Mouse (Mus musculus): ENCODE results near the gene Dstyk.

The Dstyk gene

DNA sequence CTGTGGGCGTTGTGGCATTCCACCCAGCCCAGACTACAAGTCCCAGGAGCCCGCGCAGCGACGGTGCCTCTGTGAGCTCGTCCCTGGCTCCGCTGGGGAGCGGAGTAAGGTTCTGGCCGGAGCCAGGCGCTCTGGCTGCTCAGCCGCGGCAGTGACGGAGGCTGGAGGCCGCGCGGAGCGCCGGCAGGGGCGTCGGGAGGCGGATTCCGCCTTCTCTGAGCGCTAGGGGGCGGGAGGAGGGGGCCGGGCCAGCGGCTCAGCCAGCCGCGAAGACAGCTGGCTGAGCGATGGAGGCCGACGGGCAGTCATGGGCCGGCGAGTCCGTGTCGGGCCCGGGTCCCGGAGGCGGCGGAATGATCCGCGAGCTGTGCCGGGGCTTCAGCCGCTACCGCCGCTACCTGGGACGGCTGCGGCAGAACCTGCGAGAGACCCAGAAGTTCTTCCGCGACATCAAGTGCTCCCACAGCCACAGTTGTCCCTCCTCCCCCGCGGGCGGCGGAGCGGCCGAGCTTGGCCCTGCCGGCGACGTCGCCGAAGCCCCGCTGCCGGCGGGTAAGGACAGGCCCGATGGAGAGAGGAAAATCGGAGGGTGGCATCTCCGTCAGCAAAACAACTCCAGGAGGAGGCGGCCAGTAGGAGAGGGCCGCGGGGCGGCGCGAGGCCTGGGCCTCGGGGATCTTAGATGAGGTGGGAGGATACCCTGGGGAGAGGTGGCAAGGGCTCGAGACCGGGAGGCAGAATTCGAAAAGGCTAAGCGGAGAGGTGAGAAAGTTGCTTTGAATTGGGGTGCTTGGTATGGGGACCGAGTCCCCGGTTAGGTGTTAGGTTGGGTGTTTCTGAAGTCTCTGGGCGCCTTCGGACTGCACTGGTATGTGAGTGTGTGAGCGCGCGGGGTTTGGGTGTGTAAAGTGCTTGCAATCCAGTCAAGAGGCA lies at the start of gene Dstyk:
Gene Dstyk (plus strand): TSS at position 237 of the 933 bp plus-strand sequence.
- DNase-seq = peak; percentile 92

DNA sequence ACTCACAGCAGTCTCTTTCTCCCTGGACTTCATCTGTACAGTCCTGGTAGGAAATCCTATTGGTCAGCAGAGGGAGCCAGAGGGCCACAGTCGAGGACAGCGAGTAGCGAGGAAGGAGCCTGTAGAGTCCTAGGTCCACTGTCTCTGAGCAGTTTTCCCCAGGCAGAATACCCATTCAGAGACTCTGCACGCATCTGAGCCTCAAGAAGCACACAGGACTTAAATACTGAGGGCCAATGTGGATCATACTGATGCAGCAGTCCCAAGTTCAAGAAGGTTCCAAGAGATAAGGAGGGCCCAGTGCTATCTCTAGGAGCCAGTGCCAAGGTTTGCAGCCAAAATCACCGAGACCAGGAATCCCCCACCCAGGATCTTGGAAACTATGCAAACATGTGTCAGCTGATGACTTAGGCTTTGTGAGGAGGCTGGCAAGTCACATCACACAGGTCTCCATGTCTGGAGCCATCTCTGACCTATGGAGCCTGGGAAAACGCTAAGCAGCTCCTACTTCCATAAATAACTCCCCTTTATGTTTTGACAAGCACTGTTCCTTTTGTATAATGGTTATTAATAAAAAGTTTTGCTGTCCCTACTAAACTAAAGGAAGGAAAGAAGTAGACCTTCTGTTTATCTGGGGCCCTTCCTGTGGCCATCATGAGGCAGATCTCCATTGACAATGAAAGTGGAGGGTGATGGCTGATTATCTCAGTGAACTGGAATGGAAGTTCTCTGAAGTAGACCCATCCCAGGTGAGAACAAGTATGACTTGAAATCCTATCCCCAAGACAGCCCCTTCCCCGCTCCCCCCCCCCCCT lies 49.5 kb upstream of the Dstyk start:
- peak; percentile 85 for DNase-seq

DNA sequence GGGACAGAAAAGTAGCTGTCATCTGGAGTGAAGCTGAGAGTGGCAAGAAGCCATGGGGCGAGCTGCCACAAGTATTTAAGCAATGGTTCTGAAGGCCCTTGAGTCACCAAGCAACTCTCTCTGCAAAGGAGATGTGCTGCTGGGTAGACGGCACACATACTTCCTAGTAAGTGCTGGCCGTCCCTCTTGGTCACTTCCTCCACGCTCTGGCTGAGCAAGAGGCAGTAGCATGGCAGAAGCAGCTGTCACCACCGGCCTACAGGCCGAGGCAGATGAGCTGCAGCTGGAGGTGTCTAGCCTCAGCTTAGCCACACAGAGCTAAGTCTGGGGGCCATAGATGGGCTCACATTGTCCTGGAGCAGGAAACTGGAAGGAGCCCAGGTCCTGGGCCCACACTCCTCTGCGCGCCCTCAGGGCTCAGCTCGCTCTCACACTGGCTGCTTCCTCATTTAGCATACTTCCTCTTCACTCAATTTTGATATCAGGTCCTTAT lies 46.6 kb upstream of the Dstyk start:
- no peak for DNase-seq

DNA sequence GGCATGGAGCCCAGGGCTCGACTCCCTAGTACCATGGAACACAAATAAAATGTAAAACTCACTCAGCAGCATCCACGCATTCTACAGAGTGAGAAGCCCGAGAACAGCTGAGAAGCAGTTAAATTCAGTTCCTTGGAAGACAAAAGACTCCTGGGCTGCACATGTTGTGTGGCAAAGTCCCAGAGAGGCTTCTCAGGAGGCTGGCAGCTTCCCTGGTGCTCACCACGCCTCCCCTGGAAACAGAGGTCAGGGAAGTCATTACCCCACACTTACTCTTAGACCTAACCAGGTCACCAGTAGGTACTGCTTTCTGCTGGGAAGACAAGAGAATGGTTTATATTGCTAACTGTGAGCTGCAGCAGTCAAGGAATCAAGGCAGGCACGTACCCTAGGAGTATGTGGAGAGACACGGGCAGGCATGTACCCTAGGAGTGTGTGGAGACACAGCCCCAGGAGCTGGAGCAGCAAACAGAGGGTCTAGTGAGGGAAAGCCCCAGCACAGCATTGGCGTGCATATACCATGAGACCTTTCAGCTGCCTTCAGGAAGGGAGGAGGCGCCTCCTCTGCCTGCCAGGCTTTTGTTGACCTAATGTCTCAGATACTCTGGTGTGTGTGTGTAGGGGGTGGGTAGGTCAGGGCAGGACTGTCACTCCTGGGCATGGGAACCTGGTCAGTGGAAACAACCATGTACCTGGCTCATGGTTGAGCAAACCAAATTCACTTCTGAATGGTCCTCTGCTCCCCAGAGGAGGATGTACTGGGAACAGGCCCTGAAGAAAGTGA lies 45.9 kb upstream of the Dstyk start:
- no peak for DNase-seq

DNA sequence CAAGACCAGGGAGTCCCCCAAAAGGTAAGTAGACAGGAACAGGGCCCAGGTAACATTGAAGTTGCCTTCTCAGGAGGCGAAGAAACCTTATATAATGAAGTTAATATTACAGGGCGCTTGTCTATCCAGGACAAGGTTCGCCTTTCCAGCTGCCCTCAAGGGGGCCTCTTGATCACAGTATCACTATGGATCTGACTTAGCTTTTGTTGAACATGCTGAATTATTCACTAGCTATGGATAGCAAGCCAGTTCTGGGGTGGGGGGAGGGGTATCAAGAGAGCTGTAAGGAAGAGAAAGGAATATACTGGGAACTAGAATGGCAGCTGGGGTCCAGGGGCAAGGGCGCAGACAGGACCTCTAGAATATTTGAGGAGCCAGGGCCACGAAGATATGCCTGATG lies 45.0 kb upstream of the Dstyk start:
- DNase-seq = no peak

DNA sequence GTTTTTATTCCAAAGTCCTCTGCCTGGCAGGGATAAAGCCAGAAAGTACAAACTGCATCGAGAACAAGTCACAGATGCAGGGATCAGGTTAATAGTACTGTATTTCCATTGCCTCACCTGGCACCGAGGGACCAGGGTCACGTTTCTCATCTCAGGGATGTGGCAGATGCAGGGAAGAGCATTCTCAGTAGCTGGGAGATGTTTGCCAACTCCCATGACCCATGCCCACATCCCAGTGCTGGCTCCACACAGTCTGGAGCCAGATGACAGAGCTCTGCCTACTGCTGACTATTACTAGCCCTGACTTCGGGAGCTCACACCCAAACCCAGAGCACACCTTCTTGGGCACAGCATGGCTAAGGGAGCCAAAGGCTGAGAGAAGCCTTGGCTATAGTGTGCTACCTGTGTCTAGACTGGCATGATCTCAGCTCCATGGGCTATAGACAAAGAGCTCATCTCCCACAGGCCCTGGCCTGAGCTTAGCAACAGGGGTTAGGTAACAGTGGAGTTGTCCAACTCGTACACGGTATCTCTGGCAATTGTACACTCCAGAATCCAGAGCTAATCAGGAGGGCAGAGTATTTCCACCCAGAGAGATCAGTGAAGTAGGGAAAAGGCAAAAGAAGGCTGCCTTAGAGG lies 44.3 kb upstream of the Dstyk start:
- no peak for DNase-seq

DNA sequence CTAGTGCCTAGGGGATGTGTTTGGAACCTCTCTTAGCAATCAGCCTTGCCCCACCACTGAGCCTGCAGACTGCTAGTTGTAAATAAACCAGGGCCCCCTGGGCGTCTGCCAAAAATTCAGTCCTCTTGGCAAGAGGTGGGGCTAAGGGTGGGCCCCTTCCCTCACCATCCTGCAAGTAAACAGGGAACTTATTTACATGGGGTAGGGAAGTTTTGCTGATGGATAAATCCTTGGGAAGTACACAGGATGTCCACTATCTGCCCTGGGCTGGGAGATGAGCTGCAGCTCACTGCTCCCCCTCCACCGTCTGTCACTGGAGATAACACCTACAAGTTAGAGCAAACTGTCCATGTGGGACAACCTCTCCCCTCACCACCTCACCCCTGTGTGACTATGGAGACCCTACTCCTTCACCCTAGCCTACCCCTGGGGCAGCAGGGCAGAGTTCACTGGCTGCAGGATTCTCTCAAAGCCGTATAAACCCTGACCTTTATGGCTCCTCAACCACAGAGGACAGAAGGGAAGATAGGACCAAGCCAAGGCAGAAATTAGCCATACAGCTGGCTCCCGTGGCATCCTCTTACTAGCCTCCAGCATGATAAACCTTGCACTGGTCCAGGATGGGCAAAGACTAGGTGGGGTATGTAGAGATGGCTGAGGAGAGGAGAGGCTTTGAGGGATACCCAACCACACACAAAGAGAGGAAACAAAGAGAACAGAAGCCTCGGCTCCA lies 43.0 kb upstream of the Dstyk start:
- no peak for DNase-seq

DNA sequence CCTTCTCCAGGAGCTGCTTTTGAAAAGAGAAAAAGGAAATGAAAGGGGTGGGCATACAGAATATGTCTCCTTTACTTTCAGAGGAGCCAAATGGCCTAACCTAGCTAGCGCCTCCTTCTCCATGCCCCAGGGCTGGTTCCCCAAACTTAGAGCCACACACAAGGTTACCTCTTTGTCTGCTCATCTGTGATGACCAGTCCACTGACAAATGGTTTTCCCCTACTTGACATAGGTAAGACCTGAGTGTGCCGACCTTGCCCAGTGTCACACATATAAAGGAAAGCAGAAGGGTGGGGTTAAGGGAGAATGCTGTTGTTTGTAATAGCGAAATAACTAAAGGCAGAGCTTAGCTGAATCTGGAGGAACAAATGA lies 42.5 kb upstream of the Dstyk start:
- no peak for DNase-seq

DNA sequence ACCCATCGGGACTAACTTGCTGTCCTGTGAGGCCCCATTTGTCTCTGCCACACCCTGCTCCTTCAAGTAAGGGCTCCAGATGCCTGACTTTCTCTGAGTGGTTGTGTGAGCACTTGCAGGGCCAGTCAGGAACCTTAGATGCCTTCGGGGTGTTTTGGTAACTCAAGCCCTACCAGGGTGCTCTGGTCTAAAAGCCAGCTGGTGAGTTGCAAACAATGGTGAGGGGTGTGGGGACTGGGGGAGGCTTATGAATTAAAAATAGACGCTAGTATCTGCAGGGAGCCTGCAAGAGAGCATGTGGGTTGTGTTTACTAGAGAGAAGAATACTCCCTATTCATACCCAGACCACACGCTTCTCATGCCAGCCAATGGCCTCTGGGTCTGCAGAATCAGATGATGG lies 42.1 kb upstream of the Dstyk start:
- no peak for DNase-seq

DNA sequence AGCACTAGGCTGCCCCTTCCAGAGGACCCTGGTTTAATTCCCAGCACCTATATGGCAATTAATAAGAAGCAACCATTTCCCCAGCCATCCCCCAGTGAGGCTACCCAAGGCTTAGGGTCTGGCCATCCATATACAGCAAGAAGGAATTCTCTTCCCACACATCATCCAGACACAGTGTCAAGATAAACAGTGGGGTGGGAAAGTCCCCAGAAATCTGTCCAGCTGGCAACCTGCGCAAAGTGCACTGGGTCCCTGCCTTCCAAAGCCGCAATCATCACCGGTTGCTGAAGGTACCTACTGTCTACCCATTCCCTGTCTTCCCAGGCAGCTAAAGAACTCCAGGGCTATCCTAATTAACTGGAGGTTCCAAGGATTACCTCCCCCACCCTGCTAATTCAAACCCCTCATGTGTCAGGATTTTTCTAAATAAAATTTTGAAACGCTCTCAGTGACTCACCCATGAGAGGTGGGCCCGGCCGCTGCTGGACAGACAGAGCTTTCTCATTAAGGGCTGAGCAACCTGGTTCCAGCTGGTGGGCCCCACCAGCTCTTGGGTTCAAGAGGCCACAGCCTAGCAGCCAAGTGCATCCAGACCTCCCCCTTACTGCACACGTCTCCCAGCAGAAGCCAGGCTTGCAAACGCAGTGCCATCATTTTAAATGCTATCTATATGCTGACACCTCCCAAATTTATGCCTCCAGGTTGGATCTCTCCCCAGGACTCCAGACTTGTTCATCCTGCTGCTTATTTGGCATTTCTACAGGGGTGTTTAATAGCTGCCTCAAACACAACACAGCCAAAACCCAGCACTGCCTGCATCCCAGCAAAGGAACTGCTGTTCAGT lies 40.9 kb upstream of the Dstyk start:
- no peak for DNase-seq

DNA sequence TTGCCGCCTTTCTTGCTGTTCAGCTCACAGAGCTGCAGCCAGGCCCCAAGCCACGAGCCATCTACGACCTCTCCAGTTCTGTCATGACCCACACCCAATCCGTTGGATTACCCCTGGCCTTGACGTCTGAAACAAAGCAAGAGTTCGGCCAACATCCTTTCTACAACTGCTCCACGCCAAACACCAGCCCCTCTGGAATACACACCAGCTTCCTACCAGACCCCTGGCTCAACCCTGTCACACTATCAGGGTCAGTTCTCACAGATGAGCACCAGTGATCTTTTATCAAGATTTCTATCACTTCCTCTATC lies 40.3 kb upstream of the Dstyk start:
- DNase-seq = no peak

DNA sequence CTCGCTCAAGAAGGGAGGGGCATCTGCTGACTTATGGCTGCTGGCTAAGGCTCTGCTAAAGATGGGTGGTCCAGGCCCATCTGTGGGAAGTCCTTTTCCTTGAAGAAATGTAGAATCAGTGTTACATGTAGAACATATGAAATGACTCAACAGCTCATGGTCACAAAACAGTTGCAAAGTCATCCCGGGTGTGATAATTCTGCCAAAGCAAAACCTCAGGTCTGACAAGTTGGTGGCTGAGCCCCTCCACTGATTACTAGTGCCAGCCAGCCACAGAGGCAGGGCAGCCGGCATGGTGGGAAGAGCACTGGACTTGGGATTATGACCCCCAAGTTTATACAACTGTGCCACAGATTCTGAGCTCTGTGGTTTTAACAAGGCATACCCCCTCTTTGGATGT lies 39.5 kb upstream of the Dstyk start:
- no peak for DNase-seq

DNA sequence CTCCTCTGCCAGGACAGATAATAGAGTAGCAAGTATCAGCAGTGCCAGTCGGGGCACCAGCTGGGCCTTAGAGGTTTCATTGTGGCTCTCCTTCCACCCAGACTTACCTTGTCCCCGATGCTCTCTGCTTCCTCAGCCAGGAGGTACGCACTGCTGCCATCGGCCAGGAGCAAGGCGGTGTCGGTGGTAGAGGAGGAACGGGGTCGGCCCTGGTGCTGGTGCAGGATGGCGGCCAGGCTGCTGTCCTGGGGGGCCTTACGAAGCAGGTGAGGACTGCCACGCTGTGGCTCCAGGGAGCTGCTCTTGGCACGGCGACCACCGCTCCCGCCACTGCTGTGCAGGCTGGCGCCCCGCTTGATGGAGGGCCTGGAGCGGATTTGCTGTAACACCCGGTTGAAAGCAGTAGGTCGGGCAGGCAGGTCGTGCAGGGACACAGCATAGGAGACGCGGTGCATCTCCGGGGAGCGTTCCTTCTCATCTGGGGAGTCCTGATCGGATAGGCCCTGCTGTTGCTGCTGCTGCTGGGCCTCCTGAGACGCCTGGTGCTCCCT lies 36.7 kb upstream of the Dstyk start:
- DNase-seq = no peak

DNA sequence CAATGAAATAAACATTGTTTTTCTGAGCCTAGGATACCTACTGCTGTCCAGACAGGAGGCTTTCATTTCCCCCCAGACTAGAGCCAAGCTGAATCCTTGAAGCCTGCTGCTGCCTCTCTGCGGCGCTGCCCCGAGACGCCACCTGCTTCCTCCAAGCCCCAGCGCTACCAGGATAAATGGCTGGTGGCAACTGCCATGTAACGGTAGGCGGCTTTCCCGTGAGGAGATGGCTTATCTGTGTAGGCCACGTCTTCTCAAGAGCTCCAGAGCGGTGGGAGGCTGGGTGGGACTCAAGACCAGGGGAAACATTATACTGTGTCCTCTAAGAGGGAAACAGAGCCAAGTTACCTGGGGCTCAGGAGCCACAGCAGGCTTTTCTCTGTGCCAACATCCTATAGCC lies 35.4 kb upstream of the Dstyk start:
- DNase-seq = no peak

DNA sequence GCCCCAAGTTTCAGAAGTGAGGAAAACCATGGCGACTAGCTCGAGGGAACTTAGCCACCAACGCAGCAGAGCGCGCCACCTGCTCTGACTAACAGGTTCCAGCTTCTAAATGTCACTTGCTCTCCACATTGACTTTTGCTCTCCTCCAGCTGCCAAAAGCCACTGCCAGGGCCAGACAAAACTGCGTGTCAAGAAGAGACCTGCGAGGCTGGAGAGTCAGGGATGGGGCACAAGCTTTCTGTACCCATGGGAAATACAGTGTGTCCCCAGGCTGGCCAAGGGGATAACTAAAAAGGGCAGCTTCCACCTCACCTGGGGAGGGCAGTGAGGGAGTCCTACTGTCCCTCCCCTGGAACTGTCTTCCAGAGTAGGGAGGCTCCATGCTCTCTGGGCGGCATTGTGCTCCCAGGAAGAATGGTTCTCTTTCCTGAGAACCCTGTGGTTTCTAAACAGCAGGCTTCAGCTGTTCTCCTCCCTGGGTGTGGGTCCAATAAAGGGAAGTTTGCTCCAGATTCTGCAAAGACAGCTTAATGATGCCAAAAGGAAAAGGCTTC lies 33.3 kb upstream of the Dstyk start:
- DNase-seq = no peak

DNA sequence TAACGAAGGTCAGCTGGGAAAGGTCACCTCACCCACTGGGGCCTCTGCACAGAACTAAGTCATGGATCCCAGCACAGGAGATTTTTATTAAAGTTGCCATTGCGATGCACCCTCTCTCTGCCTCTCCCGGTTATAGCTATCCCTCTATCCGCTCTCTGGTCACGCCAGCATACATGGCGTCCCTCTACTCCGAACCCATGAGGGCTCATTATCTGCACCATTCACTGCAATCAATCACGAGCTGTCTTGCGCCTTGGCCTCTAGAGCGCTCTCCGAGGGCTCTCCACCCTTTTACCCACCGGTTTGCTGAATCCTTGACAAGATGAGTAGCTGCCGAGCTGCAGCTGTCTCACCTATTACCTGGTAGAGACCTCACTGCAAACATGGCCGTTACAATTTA lies 32.1 kb upstream of the Dstyk start:
- DNase-seq = no peak

DNA sequence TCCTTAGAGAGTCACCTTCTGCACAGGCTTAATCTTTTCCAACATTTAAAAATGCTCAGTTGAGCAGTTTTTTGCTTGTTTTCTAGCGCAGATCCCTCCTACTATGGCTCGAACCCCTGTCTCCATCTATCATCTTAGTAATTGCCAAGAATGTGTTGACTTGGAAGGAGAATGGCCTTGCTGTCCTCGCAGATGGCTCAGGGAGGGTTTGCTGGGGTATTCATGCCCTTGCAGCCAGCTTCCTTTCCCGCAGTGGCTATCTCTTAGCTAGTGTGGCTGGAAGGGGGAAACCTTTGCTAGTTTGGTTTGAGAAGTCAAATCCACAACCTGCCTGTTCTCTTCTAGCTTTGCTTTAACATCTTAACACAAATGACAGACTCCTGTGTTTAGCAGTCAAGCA lies 31.6 kb upstream of the Dstyk start:
- DNase-seq = no peak

DNA sequence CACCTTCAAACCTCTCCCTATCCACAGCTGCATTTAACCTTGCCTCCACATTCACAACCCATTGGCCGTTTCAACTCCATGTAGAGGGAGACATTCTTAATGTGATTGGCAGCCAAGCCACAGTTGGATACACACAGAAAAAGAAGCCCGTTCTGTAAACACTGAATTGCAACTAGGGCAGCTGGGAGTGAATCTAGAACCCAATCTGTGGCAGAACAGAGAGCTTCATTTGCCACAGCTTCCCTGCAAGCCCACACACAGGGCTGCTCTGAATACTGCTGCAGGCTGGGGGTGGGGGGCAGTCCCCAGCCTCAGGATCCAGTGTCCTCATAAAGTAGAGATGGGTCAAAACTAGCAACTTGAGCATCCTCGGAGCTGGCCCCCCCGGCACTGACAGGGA lies 31.1 kb upstream of the Dstyk start:
- no peak for DNase-seq

DNA sequence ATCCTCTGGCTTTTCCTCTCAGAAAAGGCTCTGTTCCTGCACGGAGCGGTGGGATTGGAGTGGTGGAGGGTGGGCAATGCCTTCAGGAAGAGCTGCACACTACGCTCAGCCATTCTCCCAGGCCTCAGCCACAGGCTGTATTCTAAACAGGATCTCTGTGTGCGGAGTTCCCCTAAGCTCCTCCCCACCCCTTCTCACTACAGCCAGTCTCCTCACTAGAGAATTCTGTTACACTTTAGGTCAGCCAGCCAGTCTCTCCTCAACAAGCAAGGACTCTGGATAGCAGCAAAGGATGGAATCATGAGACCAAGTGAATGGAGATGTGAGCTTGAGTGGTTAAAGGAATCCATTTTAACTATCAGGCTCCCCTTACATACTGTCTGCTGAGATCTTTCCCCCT lies 29.4 kb upstream of the Dstyk start:
- DNase-seq = no peak

Measured in right cerebral cortex, postnatal 14 days (tissue).